Mouse (Mus musculus): ENCODE data around the gene Pds5a.

DNA sequence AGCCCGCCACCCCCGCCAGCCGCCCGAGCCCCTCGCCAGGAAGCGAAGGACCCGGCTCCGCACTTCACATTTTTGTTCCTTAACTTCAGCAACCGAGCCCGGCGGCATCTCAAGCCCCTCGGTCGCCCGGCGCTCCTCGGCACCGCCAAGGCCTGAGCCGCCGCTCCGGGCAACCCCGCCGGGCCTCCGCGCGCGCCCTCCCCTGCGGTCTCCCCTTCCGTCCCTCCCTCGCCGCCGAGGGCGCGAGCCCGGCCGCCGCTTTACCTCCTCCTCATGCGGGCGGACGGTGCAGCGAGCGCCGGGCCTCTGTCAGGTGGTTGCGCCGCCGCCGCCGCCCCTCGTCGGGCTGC, 612 bp downstream of the Pds5a start:
- TF ChIP-seq CTCF (IDR thresholded peaks at IDR 0.05) (no peak), EP300 (IDR thresholded peaks at IDR 0.05) (no peak)

Measured in lung, postnatal 0 days (tissue).